Mouse (Mus musculus) intestine, embryonic 15.5 days (tissue): ENCODE measurements around the gene Map1s. TPM values are rescaled to one million over a fixed set of nuclear protein-coding genes. Genes with fewer than 3 reads are reported as not detected.
A peak's percentile ranks its signal among the peaks of the same experiment; 100 is the strongest.

Experiments used
- ATAC-seq: fragments of 200-750 bp; cut with Nextera tagmentation; 2 replicates; pipeline ENCODE4 v1.8.0; 2017; ENCODE audit warnings: moderate TSS enrichment, moderate library complexity
- H3K27ac ChIP-seq: fragments of 300-500 bp; sonication (generic); 2 replicates; pipeline ENCODE4 v1.5.1; 2015; ENCODE audit warnings: mild to moderate bottlenecking, inconsistent platforms
- H3K27me3 ChIP-seq: fragments of 300-500 bp; sonication (generic); replicated peaks from 2 replicates; pipeline ENCODE4 v1.6.1; 2015; ENCODE audit warnings: inconsistent platforms
- H3K36me3 ChIP-seq: fragments of 300-500 bp; sonication (generic); 2 replicates; pipeline ENCODE4 v1.6.1; 2015; ENCODE audit warnings: inconsistent platforms
- H3K4me1 ChIP-seq: fragments of 300-500 bp; sonication (generic); replicated peaks from 2 replicates; pipeline ENCODE4 v1.6.1; 2015; ENCODE audit warnings: inconsistent platforms
- H3K4me2 ChIP-seq: fragments of 300-500 bp; sonication (generic); replicated peaks from 2 replicates; pipeline ENCODE4 v1.6.1; 2015; ENCODE audit warnings: mild to moderate bottlenecking, inconsistent platforms
- H3K4me3 ChIP-seq: fragments of 300-500 bp; sonication (generic); replicated peaks from 2 replicates; pipeline ENCODE4 v1.5.1; 2015; ENCODE audit warnings: inconsistent platforms
- H3K9ac ChIP-seq: fragments of 300-500 bp; sonication (generic); 2 replicates; pipeline ENCODE4 v1.6.1; 2015; ENCODE audit warnings: inconsistent platforms
- H3K9me3 ChIP-seq: fragments of 300-500 bp; sonication (generic); 2 replicates; pipeline ENCODE4 v1.6.1; 2016; ENCODE audit warnings: inconsistent platforms
- WGBS: fragments of 180-500 bp; shearing (Covaris S2); methylation state at CpG from one replicate; pipeline ENCODE4 v1.1.7; 2015; 5-methylcytosine and 5-hydroxymethylcytosine counted together
- polyA plus RNA-seq: library from polyadenylated mRNA; unstranded; fragments of >200 nt; fragmentation: Nextera tagmentation; extraction: Ambion mirVana; gene quantifications from 2 replicates; pipeline ENCODE4 v1.2.1, GENCODE M21; 2015

Gene Map1s
- polyA plus RNA-seq, 1 experiment from 2014 or later = 36.7 TPM

DNA sequence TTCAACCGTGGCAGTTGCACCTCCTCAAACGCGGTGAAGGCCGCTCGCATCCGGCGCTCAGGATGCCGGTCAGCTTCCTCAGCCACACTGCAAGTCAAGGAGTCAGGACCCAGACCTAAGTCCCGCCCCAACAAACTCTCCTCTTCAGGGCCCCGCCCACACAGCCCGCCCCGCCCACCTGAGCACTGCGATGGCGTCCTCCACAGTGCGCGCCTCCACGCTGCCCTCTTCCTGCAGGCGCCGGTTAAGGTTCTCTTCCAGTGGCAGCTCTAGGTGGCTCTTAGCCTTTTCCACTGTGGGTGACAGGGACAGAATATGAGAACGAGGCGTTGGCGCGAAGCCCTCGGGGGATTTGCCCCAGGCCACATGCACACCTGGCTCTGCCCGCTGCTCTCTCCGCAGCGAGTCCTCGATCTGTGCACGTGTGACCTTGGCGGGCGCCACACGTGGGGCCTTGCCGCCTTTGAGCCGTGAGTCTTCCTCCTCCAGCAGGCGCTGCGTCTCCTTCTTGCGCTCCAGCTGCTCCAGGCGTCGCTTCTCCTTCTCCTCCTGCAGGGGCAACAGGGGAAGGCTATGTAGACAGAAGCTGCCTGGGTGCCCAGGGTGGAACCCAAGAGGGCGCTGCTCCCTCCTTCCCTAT lies 37.1 kb upstream of the Map1s start:
- Histone ChIP-seq H3K4me2 (peak overlapping the region; percentile 53), H3K9ac (peak overlapping the region; percentile 23), H3K4me3 (0 out of 2 replicates have a peak overlapping the region, but pooled peaks have one; percentile 19), H3K4me1 (peaks cover 43% of the 10 kb centered on the region), H3K36me3 (no peaks in the 10 kb centered on the region), H3K27ac (no peak overlapping the region; the same call in 1 of the 2 replicates), H3K27me3 (no peaks in the 10 kb centered on the region; the same call in 1 of the 2 replicates), H3K9me3 (no peaks in the 10 kb centered on the region)
- ATAC-seq = no peak
- WGBS = 21% methylated on average over 40 of the region's 40 CpGs

DNA sequence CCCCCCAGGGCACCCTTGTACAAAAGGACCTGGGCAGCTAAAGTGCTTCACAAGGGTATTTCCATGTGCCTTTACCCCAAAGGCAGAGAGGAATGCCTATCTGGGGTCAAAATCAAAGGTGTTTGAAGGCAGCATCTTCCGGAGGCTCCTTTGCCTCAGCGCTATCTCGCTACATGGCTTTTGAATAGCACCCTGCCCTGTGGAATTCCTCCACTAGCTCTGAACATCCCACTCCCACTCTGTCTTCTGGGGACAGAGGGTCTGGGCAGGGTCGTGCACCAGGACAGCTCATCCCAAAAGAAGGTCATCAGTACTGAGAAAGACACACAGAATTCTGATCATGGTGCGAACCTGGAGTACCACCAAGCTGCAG lies 36.5 kb upstream of the Map1s start:
- WGBS = 39% methylated on average over 5 of the region's 5 CpGs
- no peak for ATAC-seq

DNA sequence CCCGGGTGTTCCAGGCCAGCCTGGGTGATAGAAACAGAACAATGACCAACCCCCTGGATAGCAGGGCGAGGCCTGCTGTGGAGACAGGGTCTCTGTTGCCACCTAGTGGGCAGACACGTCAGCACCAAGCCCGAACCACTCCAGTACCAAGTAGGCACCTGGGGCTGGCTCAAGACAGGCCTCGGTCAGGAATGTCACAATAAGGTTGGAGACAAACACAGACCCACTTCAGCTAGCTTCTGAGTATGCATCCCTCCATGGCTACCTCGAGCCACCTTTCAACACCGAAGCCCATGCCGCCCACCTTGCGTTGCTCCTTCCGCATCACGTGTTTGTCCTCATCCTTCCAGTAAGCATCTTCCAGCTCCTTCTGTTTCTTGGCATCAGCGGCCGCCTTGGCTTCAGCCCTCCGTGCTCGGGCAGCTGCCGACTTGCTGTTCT lies 36.1 kb upstream of the Map1s start:
- Histone ChIP-seq H3K4me3 (no peak overlapping the region), H3K4me1 (peaks cover 34% of the 10 kb centered on the region), H3K36me3 (no peaks in the 10 kb centered on the region), H3K27ac (no peak overlapping the region), H3K9ac (no peak overlapping the region), H3K27me3 (no peaks in the 10 kb centered on the region), H3K9me3 (no peaks in the 10 kb centered on the region), H3K4me2 (no peak overlapping the region)
- WGBS = 44% methylated on average over 16 of the region's 16 CpGs
- ATAC-seq = peak; percentile 14; the same call in 1 of the 2 replicates

More for the DNA sequence above, 36.5 kb upstream of the Map1s start:
- Histone ChIP-seq H3K9ac (peak overlapping the region; percentile 23), H3K4me3 (no peak overlapping the region), H3K4me2 (peak overlapping the region; percentile 53), H3K27me3 (no peaks in the 10 kb centered on the region), H3K9me3 (no peaks in the 10 kb centered on the region), H3K4me1 (peaks cover 38% of the 10 kb centered on the region), H3K27ac (no peak overlapping the region), H3K36me3 (no peaks in the 10 kb centered on the region)

DNA sequence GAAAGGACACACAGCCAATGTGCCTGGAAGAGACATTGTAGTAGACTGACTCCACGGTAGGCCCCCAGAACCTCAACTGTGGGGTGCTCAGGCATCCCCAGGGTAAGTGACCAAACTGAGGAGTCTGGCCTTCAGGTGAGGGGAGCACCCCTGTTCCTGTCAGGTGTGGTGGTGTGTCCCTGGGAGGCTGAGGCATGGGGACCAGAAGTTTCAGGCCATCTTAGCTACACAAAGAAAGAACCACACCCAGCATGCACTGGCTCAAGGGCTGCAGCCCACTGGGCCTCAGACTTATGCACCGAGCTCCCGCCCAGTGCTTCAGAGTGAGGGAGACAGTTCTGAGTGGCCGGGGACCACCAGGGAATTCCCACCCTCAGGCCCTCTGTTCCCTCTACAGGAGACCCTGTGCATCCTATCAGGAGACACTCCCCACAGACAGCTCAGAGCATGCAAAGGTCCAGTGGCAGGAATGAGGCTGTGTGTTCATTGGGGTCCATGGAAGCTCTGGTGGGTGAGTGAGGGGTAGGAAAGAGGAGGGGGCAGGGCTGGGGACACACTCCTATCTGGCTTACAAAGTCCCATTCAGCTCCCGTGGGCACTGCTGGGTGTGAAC lies 34.4 kb upstream of the Map1s start:
- 82% methylated on average over 5 of the region's 5 CpGs for WGBS

DNA sequence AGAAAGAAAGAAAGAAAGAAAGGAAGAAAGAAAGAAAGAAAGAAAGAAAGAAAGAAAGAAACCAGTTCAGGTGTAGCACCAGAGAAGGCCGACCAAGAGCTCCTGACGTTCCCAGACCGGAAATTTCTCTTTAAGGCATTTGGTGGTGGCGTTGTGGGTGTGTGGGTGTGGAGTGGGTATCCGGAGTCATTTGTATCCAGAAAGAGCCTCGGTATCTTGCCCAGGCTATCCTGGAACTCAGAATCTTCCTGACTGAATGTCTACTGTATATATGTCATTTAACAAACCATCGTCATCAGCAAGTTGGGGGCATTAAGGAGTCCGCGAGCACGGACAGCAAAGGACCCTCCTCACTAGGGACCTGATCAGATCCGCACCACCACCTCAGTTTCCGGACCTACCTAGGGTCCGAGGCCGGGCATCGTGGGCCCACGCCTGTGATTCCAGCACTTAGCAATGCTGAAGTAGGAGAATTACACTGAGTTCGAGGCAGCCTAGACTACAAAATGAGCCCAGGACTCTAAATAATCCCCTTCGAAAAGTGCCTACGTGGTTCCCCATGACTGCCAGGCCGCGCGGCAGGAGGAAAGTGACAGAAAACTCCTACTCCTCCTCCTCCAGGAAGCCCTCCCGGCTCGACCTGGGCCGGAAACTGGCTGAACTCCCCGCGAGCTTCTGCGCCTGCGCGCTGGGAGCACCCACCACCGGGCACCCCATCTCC lies 32.9 kb upstream of the Map1s start:
- Histone ChIP-seq H3K9me3 (no peaks in the 10 kb centered on the region), H3K9ac (peak overlapping the region; percentile 69), H3K36me3 (no peaks in the 10 kb centered on the region), H3K4me3 (peak overlapping the region; percentile 83), H3K4me1 (peaks cover 24% of the 10 kb centered on the region), H3K27ac (peak overlapping the region; percentile 71), H3K4me2 (peak overlapping the region; percentile 83), H3K27me3 (no peaks in the 10 kb centered on the region)
- 4% methylated on average over 31 of the region's 31 CpGs for WGBS
- ATAC-seq = no peak

More for the DNA sequence above, 34.4 kb upstream of the Map1s start:
- H3K27me3 ChIP-seq = no peaks in the 10 kb centered on the region
- no peak overlapping the region for H3K4me3 ChIP-seq
- ATAC-seq = no peak
- no peak overlapping the region for H3K9ac ChIP-seq
- no peak overlapping the region for H3K4me2 ChIP-seq
- no peak overlapping the region for H3K27ac ChIP-seq
- H3K4me1 ChIP-seq = peaks cover 25% of the 10 kb centered on the region
- no peaks in the 10 kb centered on the region for H3K9me3 ChIP-seq
- no peaks in the 10 kb centered on the region for H3K36me3 ChIP-seq

DNA sequence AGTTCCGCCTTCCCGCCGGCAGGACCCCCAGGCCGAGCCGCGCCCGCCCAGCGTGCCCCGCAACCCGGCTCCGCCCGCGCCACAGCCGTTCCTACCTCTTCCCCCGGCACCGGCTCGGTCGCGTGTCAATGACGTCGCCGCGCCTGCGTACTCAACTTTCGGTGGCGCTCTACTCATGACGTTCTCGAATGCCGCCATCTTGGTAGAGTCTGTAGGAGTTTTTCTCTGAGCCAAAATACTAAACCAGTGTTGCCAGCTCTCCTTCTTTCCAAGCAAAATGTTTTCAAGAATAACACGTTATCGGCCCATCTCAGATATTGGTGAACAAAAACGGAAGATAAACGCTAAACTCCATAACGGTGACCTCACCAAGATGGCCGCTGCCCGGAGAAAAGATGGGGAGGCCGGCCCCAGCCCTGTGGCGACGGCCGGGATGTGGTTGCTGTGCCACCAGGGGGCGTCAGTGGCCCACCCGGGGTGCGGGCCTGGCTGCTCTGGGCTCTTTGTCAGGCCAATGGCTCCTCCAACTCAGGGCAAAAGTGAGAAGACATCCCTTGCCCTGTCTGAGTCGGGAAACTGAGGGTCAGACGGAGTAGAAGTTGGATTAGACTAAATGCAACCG lies 32.3 kb upstream of the Map1s start, which contains the start of gene Ccdc124:
Gene Ccdc124, minus strand, starts transcription at position 572 of the 622 bp plus-strand sequence.
- no peaks in the 10 kb centered on the region for H3K9me3 ChIP-seq
- H3K4me2 ChIP-seq = peak within 1 kb of the TSS; percentile 83
- ATAC-seq = peak; percentile 92
- H3K4me1 ChIP-seq = peaks cover 18% of the 10 kb centered on the region
- peak within 1 kb of the TSS; percentile 69 for H3K9ac ChIP-seq
- under 1% methylated on average over 46 of the region's 46 CpGs for WGBS
- H3K27me3 ChIP-seq = no peaks in the 10 kb centered on the region
- no peaks in the 10 kb centered on the region for H3K36me3 ChIP-seq
- H3K27ac ChIP-seq = peak within 1 kb of the TSS; percentile 71
- H3K4me3 ChIP-seq = peak within 1 kb of the TSS; percentile 83

DNA sequence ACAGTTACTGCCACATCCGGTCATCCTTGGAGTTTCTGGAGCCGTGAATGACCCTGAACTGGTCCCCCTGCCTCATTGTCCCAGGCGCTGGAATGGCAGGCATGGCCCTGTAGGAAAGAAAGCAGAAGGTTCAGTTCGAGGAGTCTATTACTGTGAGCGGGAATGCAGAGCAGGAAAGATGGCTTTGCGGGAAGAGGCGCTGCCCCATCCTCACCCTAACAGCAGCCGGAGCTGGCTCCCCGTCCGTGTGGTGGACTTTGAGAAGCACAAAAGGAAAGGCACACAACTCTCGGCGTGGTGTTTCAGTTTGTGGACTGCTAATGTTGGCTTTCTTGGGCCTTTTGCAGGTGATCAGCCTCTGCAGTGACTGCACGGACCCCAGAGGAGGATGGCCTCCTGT lies 31.3 kb upstream of the Map1s start:
- 0 out of 2 replicates have a peak, but pooled peaks cover 2% of the 10 kb centered on the region for H3K27me3 ChIP-seq
- H3K9ac ChIP-seq = no peak overlapping the region
- no peaks in the 10 kb centered on the region for H3K36me3 ChIP-seq
- 93% methylated on average over 13 of the region's 13 CpGs for whole genome bisulfite sequencing
- no peak overlapping the region for H3K4me2 ChIP-seq
- H3K9me3 ChIP-seq = no peaks in the 10 kb centered on the region
- peaks cover 9% of the 10 kb centered on the region; the same call in 1 of the 2 replicates for H3K4me1 ChIP-seq
- no peak overlapping the region for H3K27ac ChIP-seq
- no peak overlapping the region for H3K4me3 ChIP-seq
- no peak for ATAC-seq

DNA sequence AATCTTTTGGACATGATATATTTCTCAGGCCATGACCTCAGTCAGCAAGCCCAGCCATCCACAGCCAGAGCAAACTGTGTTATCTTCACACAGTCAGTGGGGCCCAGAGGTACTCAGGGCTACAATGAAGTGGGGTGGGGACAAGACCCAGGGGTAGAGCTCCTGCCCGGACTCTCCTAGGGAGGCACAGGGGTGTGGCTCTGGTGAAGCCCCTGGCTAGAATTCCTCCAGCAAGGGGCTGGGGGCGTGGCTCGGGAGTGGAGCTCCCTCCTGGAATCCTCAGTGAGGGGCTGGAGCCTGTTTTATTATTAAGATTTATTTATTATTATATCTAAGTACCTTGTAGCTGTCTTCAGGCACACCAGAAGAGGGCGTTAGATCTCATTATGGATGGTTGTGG lies 29.4 kb upstream of the Map1s start:
- 47% methylated on average over 4 of the region's 4 CpGs for WGBS
- 0 out of 2 replicates have a peak, but pooled peaks cover 4% of the 10 kb centered on the region for H3K27me3 ChIP-seq
- no peak overlapping the region for H3K9ac ChIP-seq
- H3K4me3 ChIP-seq = no peak overlapping the region
- H3K36me3 ChIP-seq = no peaks in the 10 kb centered on the region
- no peaks in the 10 kb centered on the region for H3K9me3 ChIP-seq
- no peak overlapping the region for H3K4me2 ChIP-seq
- H3K27ac ChIP-seq = no peak overlapping the region
- peaks cover 5% of the 10 kb centered on the region; the same call in 1 of the 2 replicates for H3K4me1 ChIP-seq
- ATAC-seq = no peak

DNA sequence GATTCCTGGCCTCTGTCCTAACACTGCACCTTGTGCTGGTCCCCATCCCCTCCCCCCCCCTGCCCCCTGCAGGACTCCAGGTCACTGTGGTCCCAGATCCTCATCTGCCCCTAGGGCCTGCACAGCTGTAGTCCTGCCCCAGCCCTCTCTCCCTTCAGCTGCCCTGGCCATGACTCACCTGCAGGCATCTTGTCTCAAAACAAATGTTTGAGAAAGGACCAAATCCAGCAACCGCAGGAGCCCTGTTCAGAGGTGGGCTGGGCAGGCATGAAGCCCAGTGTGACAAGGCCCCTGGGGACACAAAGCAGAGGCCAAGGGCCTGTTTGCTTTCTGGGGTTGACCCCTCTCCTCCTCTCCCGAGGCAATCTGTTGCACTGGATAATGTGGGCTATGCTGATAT lies 27.6 kb upstream of the Map1s start:
- Histone ChIP-seq H3K4me2 (no peak overlapping the region), H3K9ac (no peak overlapping the region), H3K9me3 (no peaks in the 10 kb centered on the region), H3K4me3 (no peak overlapping the region), H3K4me1 (no peaks in the 10 kb centered on the region), H3K36me3 (no peaks in the 10 kb centered on the region), H3K27me3 (0 out of 2 replicates have a peak, but pooled peaks cover 4% of the 10 kb centered on the region), H3K27ac (no peak overlapping the region)
- no peak for ATAC-seq
- WGBS = 39% methylated on average over 2 of the region's 2 CpGs

DNA sequence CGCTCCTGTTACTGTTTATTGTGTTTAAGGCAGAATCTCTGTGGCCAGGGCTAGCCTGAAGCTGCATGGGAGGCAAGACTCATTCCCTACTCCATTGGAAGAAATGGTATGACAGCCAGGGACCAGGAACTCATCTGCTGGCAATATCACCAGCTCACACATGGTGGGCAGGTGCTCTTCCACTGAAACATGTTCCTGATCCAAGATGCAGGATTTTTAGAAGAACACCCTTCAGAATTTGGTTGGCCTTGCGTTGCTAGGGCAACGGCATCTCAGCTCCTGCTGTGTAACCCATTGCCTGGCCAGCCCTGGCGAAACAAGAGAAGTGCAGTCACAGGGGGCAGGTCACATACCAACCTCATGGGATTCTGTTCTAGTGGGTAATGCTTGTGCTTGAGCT lies 26.2 kb upstream of the Map1s start:
- 0 out of 2 replicates have a peak, but pooled peaks cover 4% of the 10 kb centered on the region for H3K27me3 ChIP-seq
- WGBS = 61% methylated on average over 4 of the region's 4 CpGs
- no peak for ATAC-seq

DNA sequence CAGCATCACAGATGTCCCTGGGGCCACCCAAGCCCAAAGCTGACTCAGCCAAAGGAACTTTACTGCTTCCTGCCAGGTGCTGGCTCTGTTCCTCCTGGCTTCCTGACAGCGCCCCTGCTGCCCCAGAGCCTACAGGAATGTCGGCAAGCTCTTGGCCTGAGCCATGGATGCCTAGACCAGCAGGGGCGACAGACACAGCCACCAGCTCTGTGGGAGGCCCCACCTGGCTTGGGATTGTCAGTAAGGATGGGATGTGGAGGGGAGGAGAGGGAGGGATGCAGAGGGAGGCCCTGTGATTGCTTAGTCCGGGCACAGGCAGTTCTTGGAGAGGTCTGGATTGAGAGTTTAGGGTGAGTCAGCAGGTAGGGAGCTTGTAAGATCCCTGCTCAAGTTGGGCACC lies 25.6 kb upstream of the Map1s start:
- Histone ChIP-seq H3K27ac (no peak overlapping the region), H3K9ac (no peak overlapping the region), H3K4me1 (no peaks in the 10 kb centered on the region), H3K36me3 (no peaks in the 10 kb centered on the region), H3K4me2 (no peak overlapping the region), H3K27me3 (0 out of 2 replicates have a peak, but pooled peaks cover 4% of the 10 kb centered on the region), H3K9me3 (no peaks in the 10 kb centered on the region), H3K4me3 (no peak overlapping the region)
- WGBS = 9% methylated on average over 4 of the region's 4 CpGs
- ATAC-seq = peak; percentile 15; the same call in 1 of the 2 replicates

More for the DNA sequence above, 26.2 kb upstream of the Map1s start:
- H3K9me3 ChIP-seq = no peaks in the 10 kb centered on the region
- H3K4me2 ChIP-seq = no peak overlapping the region
- no peak overlapping the region for H3K4me3 ChIP-seq
- no peaks in the 10 kb centered on the region for H3K4me1 ChIP-seq
- no peak overlapping the region for H3K27ac ChIP-seq
- no peaks in the 10 kb centered on the region for H3K36me3 ChIP-seq
- H3K9ac ChIP-seq = no peak overlapping the region

DNA sequence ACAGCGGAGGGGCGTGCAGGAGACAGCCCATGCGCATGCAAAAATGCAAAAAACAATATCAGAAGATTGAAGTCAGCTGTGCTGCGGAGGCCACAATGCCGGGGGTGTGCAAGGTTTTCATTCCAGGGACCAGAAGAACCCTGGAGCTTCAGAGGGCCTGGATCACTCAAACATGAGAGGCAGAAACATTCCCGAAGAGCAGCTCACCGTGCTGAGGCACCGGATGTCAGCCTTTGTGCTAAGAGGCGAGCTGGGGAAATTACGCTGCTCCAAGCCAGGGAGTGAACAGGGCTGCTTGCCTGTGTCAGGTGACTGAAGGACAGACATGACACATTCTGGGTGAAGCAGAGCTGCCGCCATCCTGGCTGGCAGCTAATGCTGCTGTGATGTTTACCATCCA lies 25.2 kb upstream of the Map1s start:
- no peak overlapping the region for H3K4me3 ChIP-seq
- 29% methylated on average over 11 of the region's 11 CpGs for WGBS
- 0 out of 2 replicates have a peak, but pooled peaks cover 4% of the 10 kb centered on the region for H3K27me3 ChIP-seq
- H3K4me2 ChIP-seq = no peak overlapping the region
- no peaks in the 10 kb centered on the region for H3K4me1 ChIP-seq
- H3K9me3 ChIP-seq = no peaks in the 10 kb centered on the region
- ATAC-seq = no peak
- no peaks in the 10 kb centered on the region for H3K36me3 ChIP-seq
- no peak overlapping the region for H3K27ac ChIP-seq
- H3K9ac ChIP-seq = no peak overlapping the region
